Mouse (Mus musculus): ENCODE measurements at regions not wholly inside any gene's neighbourhood (a gene's known extent, or its start where the extent isn't known, plus 50 kb on each side); places are given as distances from the start of the nearest gene placed in this dataset.

DNA sequence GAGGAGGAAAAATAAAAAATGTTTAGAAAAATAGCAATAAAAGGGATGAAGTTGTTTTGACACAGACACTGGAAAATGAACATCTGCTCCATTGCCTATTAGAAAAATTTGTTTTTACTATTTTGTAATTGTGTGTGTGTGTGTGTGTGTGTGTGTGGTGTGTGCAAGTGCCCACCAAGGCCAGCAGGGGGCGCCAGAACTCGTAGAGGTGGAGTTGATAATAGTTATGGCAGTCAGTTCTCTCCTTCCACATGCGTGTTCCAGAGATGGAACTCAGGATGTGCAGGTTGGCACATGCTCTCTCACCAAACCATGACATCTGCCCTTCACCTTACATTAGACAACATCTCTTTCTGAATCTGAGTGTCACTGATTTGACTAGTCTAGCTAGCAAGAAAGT, 123.9 kb upstream of the March11 start:
- H3K9ac ChIP-seq (ENCODE audit: low read depth, low read length), result no peak overlapping the region
- no peak overlapping the region for H3K4me2 ChIP-seq (ENCODE audit: low read length)
- no peak overlapping the region for H3K27ac ChIP-seq
- no peaks in the 10 kb centered on the region for H3K4me1 ChIP-seq (replicated peaks; ENCODE audit: insufficient read depth, low read length)
- H3K4me3 ChIP-seq (replicated peaks; ENCODE audit: low read depth, low read length), result no peak overlapping the region
- DNase-seq (ENCODE audit: low spot score) (no peak), ATAC-seq (replicated peaks; ENCODE audit: low FRiP score, low read depth) (no peak)
- no peaks in the 10 kb centered on the region for H3K9me3 ChIP-seq (replicated peaks; ENCODE audit: low read length)
- H3K27me3 ChIP-seq (ENCODE audit: insufficient read depth, low read length), result no peaks in the 10 kb centered on the region
- 53% methylated on average over 3 of the region's 3 CpGs for WGBS
- no peak for TF ChIP-seq CTCF (IDR thresholded peaks at IDR 0.05; ENCODE audit: low read depth)
- H3K36me3 ChIP-seq (ENCODE audit: insufficient read depth, low read length), result no peaks in the 10 kb centered on the region

DNA sequence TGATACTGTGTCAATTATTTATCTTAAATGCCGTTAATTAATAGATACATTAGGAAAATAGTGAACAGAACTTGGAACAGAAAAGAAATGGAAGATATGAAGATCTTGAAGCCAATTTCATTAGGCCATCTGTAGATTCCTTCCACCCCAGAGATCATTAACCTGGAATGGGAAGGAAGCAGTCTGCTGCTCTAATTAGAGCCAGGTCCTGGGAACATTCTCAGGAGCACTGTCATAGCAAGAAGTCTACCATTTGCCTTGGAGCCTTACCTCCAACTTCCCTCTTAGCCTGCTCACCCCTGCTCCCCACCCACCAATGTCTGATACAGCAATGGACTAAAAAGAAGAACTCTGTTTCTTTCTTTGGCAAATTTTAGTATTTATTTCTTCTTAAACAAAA, 113.3 kb upstream of the March11 start:
- DNase-seq (ENCODE audit: low spot score), result no peak
- no peaks in the 10 kb centered on the region for H3K36me3 ChIP-seq (ENCODE audit: insufficient read depth, low read length)
- no peaks in the 10 kb centered on the region for H3K4me1 ChIP-seq (replicated peaks; ENCODE audit: insufficient read depth, low read length)
- no peak overlapping the region for H3K27ac ChIP-seq
- H3K27me3 ChIP-seq (ENCODE audit: insufficient read depth, low read length), result no peaks in the 10 kb centered on the region
- ATAC-seq (replicated peaks; ENCODE audit: low FRiP score, low read depth), result no peak
- H3K9me3 ChIP-seq (replicated peaks; ENCODE audit: low read length), result no peaks in the 10 kb centered on the region
- H3K9ac ChIP-seq (ENCODE audit: low read depth, low read length), result no peak overlapping the region
- WGBS, result 96% methylated on average over 1 of the region's 1 CpGs
- no peak overlapping the region for H3K4me3 ChIP-seq (replicated peaks; ENCODE audit: low read depth, low read length)
- H3K4me2 ChIP-seq (ENCODE audit: low read length), result no peak overlapping the region
- no peak for TF ChIP-seq CTCF (IDR thresholded peaks at IDR 0.05; ENCODE audit: low read depth)

- TF ChIP-seq CTCF (IDR thresholded peaks at IDR 0.05; ENCODE audit: low read depth), result no peak
- H3K4me3 ChIP-seq (replicated peaks; ENCODE audit: low read depth, low read length), result no peak overlapping the region
- no peaks in the 10 kb centered on the region for H3K36me3 ChIP-seq (ENCODE audit: insufficient read depth, low read length)
- 54% methylated on average over 6 of the region's 6 CpGs for WGBS
- no peak overlapping the region for H3K4me2 ChIP-seq (ENCODE audit: low read length)
- H3K27me3 ChIP-seq (ENCODE audit: insufficient read depth, low read length), result no peaks in the 10 kb centered on the region
- no peak overlapping the region for H3K27ac ChIP-seq
- DNase-seq (ENCODE audit: low spot score) (peak; percentile 19), ATAC-seq (replicated peaks; ENCODE audit: low FRiP score, low read depth) (no peak)
- no peak overlapping the region for H3K9ac ChIP-seq (ENCODE audit: low read depth, low read length)
- H3K9me3 ChIP-seq (replicated peaks; ENCODE audit: low read length), result no peaks in the 10 kb centered on the region
- H3K4me1 ChIP-seq (replicated peaks; ENCODE audit: insufficient read depth, low read length), result no peaks in the 10 kb centered on the region
Observed at GRCm38 (mm10) chr15:26206837-26207236, 102.0 kb upstream of the March11 start.

- no peaks in the 10 kb centered on the region for H3K9me3 ChIP-seq (replicated peaks; ENCODE audit: low read length)
- no peaks in the 10 kb centered on the region for H3K27me3 ChIP-seq (ENCODE audit: insufficient read depth, low read length)
- H3K4me3 ChIP-seq (replicated peaks; ENCODE audit: low read depth, low read length), result no peak overlapping the region
- no peaks in the 10 kb centered on the region for H3K36me3 ChIP-seq (ENCODE audit: insufficient read depth, low read length)
- no peak overlapping the region for H3K9ac ChIP-seq (ENCODE audit: low read depth, low read length)
- TF ChIP-seq CTCF (IDR thresholded peaks at IDR 0.05; ENCODE audit: low read depth), result no peak
- ATAC-seq (replicated peaks; ENCODE audit: low FRiP score, low read depth) (no peak), DNase-seq (ENCODE audit: low spot score) (no peak)
- H3K27ac ChIP-seq, result no peak overlapping the region
- H3K4me1 ChIP-seq (replicated peaks; ENCODE audit: insufficient read depth, low read length), result no peaks in the 10 kb centered on the region
- 59% methylated on average over 3 of the region's 3 CpGs for WGBS
- H3K4me2 ChIP-seq (ENCODE audit: low read length), result no peak overlapping the region
Observed at GRCm38 (mm10) chr15:26220855-26221254, 88.0 kb upstream of the March11 start.

- 88% methylated on average over 4 of the region's 4 CpGs for WGBS
- no peak overlapping the region for H3K27ac ChIP-seq
- ATAC-seq (replicated peaks; ENCODE audit: low FRiP score, low read depth), result no peak
Observed at GRCm38 (mm10) chr15:26228646-26229045, 80.2 kb upstream of the March11 start.

More at GRCm38 (mm10) chr15:26228646-26229045, 80.2 kb upstream of the March11 start:
- Histone ChIP-seq H3K9ac (ENCODE audit: low read depth, low read length) (no peak overlapping the region), H3K4me3 (replicated peaks; ENCODE audit: low read depth, low read length) (no peak overlapping the region), H3K4me1 (replicated peaks; ENCODE audit: insufficient read depth, low read length) (no peaks in the 10 kb centered on the region), H3K9me3 (replicated peaks; ENCODE audit: low read length) (no peaks in the 10 kb centered on the region), H3K36me3 (ENCODE audit: insufficient read depth, low read length) (no peaks in the 10 kb centered on the region), H3K27me3 (ENCODE audit: insufficient read depth, low read length) (no peaks in the 10 kb centered on the region), H3K4me2 (ENCODE audit: low read length) (no peak overlapping the region)
- TF ChIP-seq CTCF (IDR thresholded peaks at IDR 0.05; ENCODE audit: low read depth), result no peak
- DNase-seq (ENCODE audit: low spot score), result no peak

All from kidney, postnatal 0 days (tissue).